10 mouse cellular contexts compared by ENCODE assay signal in genomic region chr7:100514573-100514972, GRCm38 (mm10). TPM values are rescaled to one million over a fixed set of nuclear protein-coding genes. Genes with fewer than 3 reads are reported as not detected.
A peak's percentile ranks its signal among the peaks of the same experiment; 100 is the strongest.
DNase-seq lines count a peak whose midpoint lies in the region; ATAC-seq and TF ChIP-seq lines count a peak whose summit lies in the region.
"Had no signal": no experiment of that assay in that cellular context is flagged by ENCODE, and none has a peak within 500 bp of the region (broad histone marks: within the 10 kb centered on the region; RNA-seq: fewer than 3 reads in every experiment).

Dnajb13 (minus strand) TSS chr7:100514960.

- H3K9ac ChIP-seq in kidney, embryonic 15.5 days: no peak within 1 kb of the TSS
- no peak within 1 kb of the TSS for H3K9ac ChIP-seq in hindbrain, embryonic 14.5 days
- H3K9ac ChIP-seq in neural tube, embryonic 14.5 days (replicated peaks; ENCODE audit: low read depth, low read length): no peak within 1 kb of the TSS
- no peak within 1 kb of the TSS for H3K9ac ChIP-seq in liver, embryonic 11.5 days (ENCODE audit: low read depth, low read length)
- H3K9ac ChIP-seq: liver, embryonic 13.5 days had no signal

- TF ChIP-seq CTCF in brain, embryonic 14.5 days (IDR thresholded peaks at IDR 0.05; ENCODE audit: borderline replicate concordance, extremely low read depth, insufficient read depth, insufficient read length): no peak

- DNase-seq in kidney, postnatal 14 days: no peak
- DNase-seq in brain, embryonic 14.5 days (ENCODE audit: low read depth): peak; percentile 57
- peak; percentile 52 for DNase-seq in hindbrain, embryonic 14.5 days (ENCODE audit: low spot score)
- no peak for DNase-seq in liver, embryonic 11.5 days (ENCODE audit: low spot score)
- no peak for DNase-seq in left cerebral cortex, adult 9 months (ENCODE audit: low spot score in 2 of 2)
- no peak for DNase-seq in layer of hippocampus, postnatal 36 days
- DNase-seq: kidney, postnatal 4 days; liver, embryonic 13.5 days had no signal

- 50% methylated on average over 11 of the region's 11 CpGs for WGBS in kidney, embryonic 15.5 days
- WGBS in hindbrain, embryonic 14.5 days: 53% methylated on average over 11 of the region's 11 CpGs
- 43% methylated on average over 11 of the region's 11 CpGs for WGBS in neural tube, embryonic 14.5 days
- WGBS in liver, embryonic 11.5 days: 47% methylated on average over 11 of the region's 11 CpGs

- ATAC-seq in kidney, embryonic 15.5 days (replicated peaks; ENCODE audit: low FRiP score): no peak
- ATAC-seq in hindbrain, embryonic 14.5 days (ENCODE audit: low FRiP score): peak; percentile 53; the same call in 1 of the 2 replicates
- peak; percentile 38; the same call in 1 of the 2 replicates for ATAC-seq in neural tube, embryonic 14.5 days (ENCODE audit: low read depth)
- ATAC-seq in liver, embryonic 11.5 days (replicated peaks; ENCODE audit: low FRiP score): no peak

- peak within 1 kb of the TSS; percentile 12; the same call in 1 of the 2 replicates for H3K4me2 ChIP-seq in kidney, embryonic 15.5 days
- H3K4me2 ChIP-seq in hindbrain, embryonic 14.5 days (replicated peaks): peak within 1 kb of the TSS; percentile 33
- 0 out of 2 replicates have a peak within 1 kb of the TSS, but pooled peaks have one; percentile 11 for H3K4me2 ChIP-seq in neural tube, embryonic 14.5 days (ENCODE audit: low read depth, low read length)
- H3K4me2 ChIP-seq in liver, embryonic 11.5 days: no peak within 1 kb of the TSS
- H3K4me2 ChIP-seq: liver, embryonic 13.5 days had no signal

- no peak for TF ChIP-seq POLR2A in brain, embryonic 14.5 days (IDR thresholded peaks at IDR 0.05; ENCODE audit: borderline replicate concordance, extremely low read depth, insufficient read depth, insufficient read length, poor library complexity, severe bottlenecking)

- no peak within 1 kb of the TSS for H3K4me3 ChIP-seq in kidney, embryonic 15.5 days (replicated peaks)
- no peak within 1 kb of the TSS for H3K4me3 ChIP-seq in hindbrain, embryonic 14.5 days (replicated peaks; ENCODE audit: low read length)
- H3K4me3 ChIP-seq in neural tube, embryonic 14.5 days (ENCODE audit: low read depth, low read length): no peak within 1 kb of the TSS
- no peak within 1 kb of the TSS for H3K4me3 ChIP-seq in liver, embryonic 11.5 days (ENCODE audit: low read depth, low read length)
- H3K4me3 ChIP-seq: liver, embryonic 13.5 days had no signal

- H3K36me3 ChIP-seq in kidney, embryonic 15.5 days: no peaks in the 10 kb centered on the region
- H3K36me3 ChIP-seq in hindbrain, embryonic 14.5 days (replicated peaks; ENCODE audit: control insufficient read depth, insufficient read depth): no peaks in the 10 kb centered on the region
- no peaks in the 10 kb centered on the region for H3K36me3 ChIP-seq in neural tube, embryonic 14.5 days (ENCODE audit: control insufficient read depth, insufficient read depth, low read length)
- no peaks in the 10 kb centered on the region for H3K36me3 ChIP-seq in liver, embryonic 11.5 days (ENCODE audit: control insufficient read depth, insufficient read depth, low read length)
- H3K36me3 ChIP-seq: liver, embryonic 13.5 days had no signal

- no peak within 1 kb of the TSS for H3K27ac ChIP-seq in kidney, embryonic 15.5 days
- no peak within 1 kb of the TSS for H3K27ac ChIP-seq in hindbrain, embryonic 14.5 days
- no peak within 1 kb of the TSS for H3K27ac ChIP-seq in neural tube, embryonic 14.5 days (ENCODE audit: low read depth, low read length)
- no peak within 1 kb of the TSS for H3K27ac ChIP-seq in liver, embryonic 11.5 days (ENCODE audit: low read depth, low read length)
- H3K27ac ChIP-seq: liver, embryonic 13.5 days had no signal

- H3K27me3 ChIP-seq in kidney, embryonic 15.5 days: no peaks in the 10 kb centered on the region
- H3K27me3 ChIP-seq in hindbrain, embryonic 14.5 days (ENCODE audit: control insufficient read depth, insufficient read depth, low read length): no peaks in the 10 kb centered on the region
- H3K27me3 ChIP-seq in neural tube, embryonic 14.5 days (ENCODE audit: control insufficient read depth, insufficient read depth, low read length): no peaks in the 10 kb centered on the region
- no peaks in the 10 kb centered on the region for H3K27me3 ChIP-seq in liver, embryonic 11.5 days (replicated peaks; ENCODE audit: control insufficient read depth, insufficient read depth, low read length)

- H3K9me3 ChIP-seq in kidney, embryonic 15.5 days (replicated peaks): no peaks in the 10 kb centered on the region
- H3K9me3 ChIP-seq in hindbrain, embryonic 14.5 days (ENCODE audit: control insufficient read depth, low read length): no peaks in the 10 kb centered on the region
- no peaks in the 10 kb centered on the region for H3K9me3 ChIP-seq in neural tube, embryonic 14.5 days (ENCODE audit: control insufficient read depth, low read length)
- H3K9me3 ChIP-seq in liver, embryonic 11.5 days (ENCODE audit: control insufficient read depth, low read length): no peaks in the 10 kb centered on the region
- H3K9me3 ChIP-seq: liver, embryonic 13.5 days had no signal

- no peaks in the 10 kb centered on the region for H3K4me1 ChIP-seq in kidney, embryonic 15.5 days
- no peaks in the 10 kb centered on the region for H3K4me1 ChIP-seq in hindbrain, embryonic 14.5 days (replicated peaks; ENCODE audit: control insufficient read depth, insufficient read depth, low read length)
- H3K4me1 ChIP-seq in neural tube, embryonic 14.5 days (ENCODE audit: control insufficient read depth, insufficient read depth, low read length): no peaks in the 10 kb centered on the region
- no peaks in the 10 kb centered on the region for H3K4me1 ChIP-seq in liver, embryonic 11.5 days (replicated peaks; ENCODE audit: control insufficient read depth, insufficient read depth, low read length)
- H3K4me1 ChIP-seq: liver, embryonic 13.5 days had no signal

RNA-seq across cellular contexts. Expression of gene Dnajb13, which starts in this region (rescaled TPM):
- 0.40 and 0.42 TPM in 2 replicates for polyA plus RNA-seq in kidney, embryonic 15.5 days (2015; fragmentation: Nextera tagmentation; extraction: Ambion mirVana)
- polyA plus RNA-seq in brain, embryonic 14.5 days (2012; rRNA removed): 4.6 and 7.0 TPM in 2 replicates
- polyA plus RNA-seq in hindbrain, embryonic 14.5 days (2014; fragmentation: Nextera tagmentation; extraction: Ambion mirVana): 6.6 and 10.8 TPM in 2 replicates
- polyA plus RNA-seq in neural tube, embryonic 14.5 days (2014; fragmentation: Nextera tagmentation; extraction: Ambion mirVana): 2.4 and 4.2 TPM in 2 replicates
- 1.2 and 1.6 TPM in 2 replicates for polyA plus RNA-seq in liver, embryonic 11.5 days (2014; fragmentation: Nextera tagmentation; extraction: Ambion mirVana)
- total RNA-seq in layer of hippocampus, postnatal 36 days (2021): under 1 TPM; 0.43 to 0.50 TPM

Comparison
In these comparisons a context has a peak if more than half of its experiments do, and no peak if none do; other contexts are left out.
1. ATAC-seq: peak in hindbrain, embryonic 14.5 days (single experiment) and neural tube, embryonic 14.5 days (single experiment); none in kidney, embryonic 15.5 days (single experiment) and liver, embryonic 11.5 days (single experiment).
2. DNase-seq: peak in brain, embryonic 14.5 days (single experiment) and hindbrain, embryonic 14.5 days (single experiment); none in kidney, postnatal 14 days (single experiment), liver, embryonic 11.5 days (single experiment), left cerebral cortex, adult 9 months (0 of 2) and layer of hippocampus, postnatal 36 days (0 of 2).